Mouse (Mus musculus) lung, postnatal 0 days (tissue): ENCODE data around the gene Acadsb.

Source experiments
- CTCF ChIP-seq: IDR thresholded peaks from 2 replicates; pipeline ENCODE4 v1.5.1; 2016; ENCODE audit warnings: antibody characterized with exemption, mild to moderate bottlenecking
- EP300 ChIP-seq: IDR thresholded peaks from 2 replicates; pipeline ENCODE4 v1.6.1; 2016; ENCODE audit warnings: antibody characterized with exemption, mild to moderate bottlenecking, control low read depth

DNA sequence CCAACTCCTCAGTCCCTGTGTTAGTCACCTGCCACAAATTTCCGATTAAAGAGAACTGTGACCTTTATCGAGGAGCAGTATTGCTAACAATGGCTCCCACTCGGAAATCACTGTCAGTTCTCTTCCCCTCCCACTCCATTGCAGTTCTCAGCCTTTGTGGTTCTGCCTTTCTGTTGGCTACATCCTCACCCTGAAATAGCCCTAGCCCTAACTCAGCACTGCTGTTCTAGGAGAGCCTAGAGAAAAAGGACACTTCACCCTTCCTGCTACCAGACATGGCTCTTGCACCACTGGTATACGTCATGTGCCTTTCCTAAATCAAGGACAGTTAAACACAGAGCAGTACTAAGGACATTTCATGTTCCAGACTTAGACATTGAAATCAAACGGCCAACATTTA, 16.9 kb downstream of the Acadsb start:
- TF ChIP-seq CTCF (no peak), EP300 (no peak)
